Mouse (Mus musculus) liver, embryonic 13.5 days (tissue): ENCODE data around the gene Arhgap11a. TPM values are rescaled to one million over a fixed set of nuclear protein-coding genes. Genes with fewer than 3 reads are reported as not detected.

Experiments used
- ATAC-seq: fragments of 200-750 bp; cut with Nextera tagmentation; 2 replicates; pipeline ENCODE4 v1.8.0; 2017; ENCODE audit warnings: low read depth, mild to moderate bottlenecking, moderate number of reproducible peaks, moderate library complexity
- DNase-seq: peaks from one replicate; pipeline ENCODE4 v3.0.0; 2022
- H3K27ac ChIP-seq: fragments of 300-500 bp; sonication (generic); 2 replicates; pipeline ENCODE4 v1.5.1; 2015; ENCODE audit warnings: moderate library complexity, mild to moderate bottlenecking, inconsistent platforms
- H3K27me3 ChIP-seq: fragments of 300-500 bp; sonication (generic); 2 replicates; pipeline ENCODE4 v1.6.1; 2015; ENCODE audit warnings: mild to moderate bottlenecking, inconsistent platforms
- H3K36me3 ChIP-seq: fragments of 300-500 bp; sonication (generic); 2 replicates; pipeline ENCODE4 v1.6.1; 2015; ENCODE audit warnings: mild to moderate bottlenecking, inconsistent platforms
- H3K4me1 ChIP-seq: fragments of 300-500 bp; sonication (generic); replicated peaks from 2 replicates; pipeline ENCODE4 v1.6.1; 2015; ENCODE audit warnings: inconsistent platforms
- H3K4me2 ChIP-seq: fragments of 300-500 bp; sonication (generic); 2 replicates; pipeline ENCODE4 v1.6.1; 2015; ENCODE audit warnings: inconsistent platforms, mild to moderate bottlenecking, moderate library complexity
- H3K4me3 ChIP-seq: fragments of 300-500 bp; sonication (generic); replicated peaks from 2 replicates; pipeline ENCODE4 v1.5.1; 2015; ENCODE audit warnings: mild to moderate bottlenecking, inconsistent platforms
- H3K9ac ChIP-seq: fragments of 300-500 bp; sonication (generic); 2 replicates; pipeline ENCODE4 v1.6.1; 2015; ENCODE audit warnings: mild to moderate bottlenecking, inconsistent platforms
- H3K9me3 ChIP-seq: fragments of 300-500 bp; sonication (generic); replicated peaks from 2 replicates; pipeline ENCODE4 v1.6.1; 2016; ENCODE audit warnings: inconsistent platforms
- WGBS: fragments of 180-500 bp; shearing (Covaris S2); methylation state at CpG from one replicate; pipeline ENCODE4 v1.1.7; 2015; ENCODE audit not compliant: insufficient replicate concordance; 5-methylcytosine and 5-hydroxymethylcytosine counted together
- polyA plus RNA-seq: library from polyadenylated mRNA; unstranded; fragments of >200 nt; fragmentation: Nextera tagmentation; extraction: Ambion mirVana; gene quantifications from 2 replicates; pipeline ENCODE4 v1.2.1, GENCODE M21; 2015

Arhgap11a gene
- polyA plus RNA-seq, 1 experiment from 2014 or later: 17.4 TPM

- WGBS: 80% methylated on average over 4 of the region's 4 CpGs
- no peak for ATAC-seq
- no peak for DNase-seq
Measured at GRCm38 (mm10) chr2:113839488-113839887, 9.0 kb downstream of the Arhgap11a start.

GRCm38 (mm10) chr2:113835219-113835618, 13.2 kb downstream of the Arhgap11a start:
- Histone ChIP-seq H3K9me3 (peaks cover 10% of the 10 kb centered on the region), H3K27me3 (no peaks in the 10 kb centered on the region), H3K36me3 (peaks cover 74% of the 10 kb centered on the region), H3K4me1 (no peaks in the 10 kb centered on the region), H3K27ac (no peak overlapping the region), H3K4me2 (no peak overlapping the region), H3K4me3 (no peak overlapping the region), H3K9ac (no peak overlapping the region)
- 84% methylated on average over 3 of the region's 3 CpGs for WGBS
- DNase-seq (no peak), ATAC-seq (no peak)

More at GRCm38 (mm10) chr2:113839488-113839887, 9.0 kb downstream of the Arhgap11a start:
- no peak overlapping the region for H3K4me2 ChIP-seq
- H3K9me3 ChIP-seq: no peaks in the 10 kb centered on the region
- no peak overlapping the region for H3K4me3 ChIP-seq
- no peak overlapping the region for H3K9ac ChIP-seq
- no peak overlapping the region for H3K27ac ChIP-seq
- no peaks in the 10 kb centered on the region for H3K27me3 ChIP-seq
- no peaks in the 10 kb centered on the region for H3K4me1 ChIP-seq
- peaks cover 78% of the 10 kb centered on the region for H3K36me3 ChIP-seq

GRCm38 (mm10) chr2:113828943-113829882, 19.2 kb downstream of the Arhgap11a start, which contains the start of gene Scg5:
Gene Scg5 (minus strand): TSS chr2:113829121.
- H3K9ac ChIP-seq: no peak within 1 kb of the TSS

GRCm38 (mm10) chr2:113828086-113828942, 20.1 kb downstream of the Arhgap11a start:
- no peak overlapping the region for H3K4me3 ChIP-seq
- peak overlapping the region; percentile 21 for H3K4me2 ChIP-seq
- 48% methylated on average over 17 of the region's 17 CpGs for WGBS
- ATAC-seq: no peak; the same call in 1 of the 2 replicates
- H3K9ac ChIP-seq: no peak overlapping the region
- peaks cover 2% of the 10 kb centered on the region for H3K9me3 ChIP-seq
- no peak for DNase-seq
- no peak overlapping the region for H3K27ac ChIP-seq
- H3K36me3 ChIP-seq: peaks cover 25% of the 10 kb centered on the region
- H3K27me3 ChIP-seq: no peaks in the 10 kb centered on the region
- H3K4me1 ChIP-seq: peaks cover 6% of the 10 kb centered on the region

More at GRCm38 (mm10) chr2:113828943-113829882, 19.2 kb downstream of the Arhgap11a start, which contains the start of gene Scg5:
- ATAC-seq (no peak; the same call in 1 of the 2 replicates), DNase-seq (no peak)
- Histone ChIP-seq H3K36me3 (peaks cover 34% of the 10 kb centered on the region), H3K27me3 (no peaks in the 10 kb centered on the region), H3K9me3 (peaks cover 10% of the 10 kb centered on the region), H3K4me3 (no peak within 1 kb of the TSS), H3K4me2 (peak within 1 kb of the TSS; percentile 21), H3K27ac (no peak within 1 kb of the TSS), H3K4me1 (peaks cover 6% of the 10 kb centered on the region)
- 25% methylated on average over 23 of the region's 23 CpGs for WGBS

GRCm38 (mm10) chr2:113823909-113824308, 24.6 kb downstream of the Arhgap11a start:
- Histone ChIP-seq H3K27ac (no peak overlapping the region), H3K4me2 (no peak overlapping the region), H3K4me3 (no peak overlapping the region), H3K36me3 (no peaks in the 10 kb centered on the region), H3K9ac (no peak overlapping the region), H3K4me1 (peaks cover 2% of the 10 kb centered on the region), H3K9me3 (no peaks in the 10 kb centered on the region), H3K27me3 (no peaks in the 10 kb centered on the region)
- 2% methylated on average over 2 of the region's 2 CpGs for WGBS
- ATAC-seq (no peak), DNase-seq (peak; percentile 11)

GRCm38 (mm10) chr2:113822367-113822766, 26.1 kb downstream of the Arhgap11a start:
- no peak for DNase-seq
- 81% methylated on average over 8 of the region's 8 CpGs for WGBS

GRCm38 (mm10) chr2:113821176-113821734, 27.2 kb downstream of the Arhgap11a start:
- Histone ChIP-seq H3K4me3 (no peak overlapping the region), H3K9me3 (no peaks in the 10 kb centered on the region), H3K27ac (no peak overlapping the region), H3K36me3 (no peaks in the 10 kb centered on the region), H3K27me3 (no peaks in the 10 kb centered on the region), H3K4me2 (no peak overlapping the region), H3K9ac (no peak overlapping the region), H3K4me1 (no peaks in the 10 kb centered on the region)
- DNase-seq (no peak), ATAC-seq (no peak)
- WGBS: 70% methylated on average over 12 of the region's 12 CpGs

More at GRCm38 (mm10) chr2:113822367-113822766, 26.1 kb downstream of the Arhgap11a start:
- Histone ChIP-seq H3K9ac (no peak overlapping the region), H3K4me2 (no peak overlapping the region), H3K36me3 (no peaks in the 10 kb centered on the region), H3K27me3 (no peaks in the 10 kb centered on the region), H3K4me3 (no peak overlapping the region), H3K9me3 (no peaks in the 10 kb centered on the region), H3K27ac (no peak overlapping the region), H3K4me1 (no peaks in the 10 kb centered on the region)
- no peak for ATAC-seq

- H3K9me3 ChIP-seq: no peaks in the 10 kb centered on the region
- no peak overlapping the region for H3K27ac ChIP-seq
- H3K27me3 ChIP-seq: no peaks in the 10 kb centered on the region
- 74% methylated on average over 15 of the region's 15 CpGs for WGBS
- DNase-seq: no peak
- no peak overlapping the region for H3K9ac ChIP-seq
- no peak for ATAC-seq
- no peak overlapping the region for H3K4me3 ChIP-seq
- no peaks in the 10 kb centered on the region for H3K36me3 ChIP-seq
- H3K4me2 ChIP-seq: no peak overlapping the region
- H3K4me1 ChIP-seq: no peaks in the 10 kb centered on the region
Measured at GRCm38 (mm10) chr2:113820117-113820516, 28.3 kb downstream of the Arhgap11a start.

- Histone ChIP-seq H3K9ac (no peak overlapping the region), H3K4me1 (no peaks in the 10 kb centered on the region), H3K36me3 (no peaks in the 10 kb centered on the region), H3K9me3 (no peaks in the 10 kb centered on the region), H3K27ac (no peak overlapping the region), H3K4me2 (no peak overlapping the region), H3K27me3 (no peaks in the 10 kb centered on the region), H3K4me3 (no peak overlapping the region)
- DNase-seq: no peak
- no peak for ATAC-seq
- 73% methylated on average over 14 of the region's 14 CpGs for WGBS
Measured at GRCm38 (mm10) chr2:113817681-113818606, 30.5 kb downstream of the Arhgap11a start.

GRCm38 (mm10) chr2:113807640-113808039, 40.8 kb downstream of the Arhgap11a start:
- H3K4me2 ChIP-seq: no peak overlapping the region
- 18% methylated on average over 9 of the region's 9 CpGs for WGBS
- no peak overlapping the region for H3K9ac ChIP-seq
- H3K27ac ChIP-seq: no peak overlapping the region
- H3K9me3 ChIP-seq: no peaks in the 10 kb centered on the region
- ATAC-seq: no peak
- H3K27me3 ChIP-seq: no peaks in the 10 kb centered on the region
- no peak for DNase-seq
- no peak overlapping the region for H3K4me3 ChIP-seq
- no peaks in the 10 kb centered on the region for H3K36me3 ChIP-seq
- H3K4me1 ChIP-seq: no peaks in the 10 kb centered on the region
